Mouse (Mus musculus): ENCODE measurements around the gene Olfr15. TPM values are rescaled to one million over a fixed set of nuclear protein-coding genes. Genes with fewer than 3 reads are reported as not detected.
"Not testable (repeated sequence)": the region's sequence is repeated elsewhere in the genome, so short reads cannot be mapped to it uniquely, and the experiment has no call there.

Olfr15 gene
- polyA plus RNA-seq, 1 experiment from 2014 or later = not detected

GRCm38 (mm10) chr16:3839157-3839885 is 8.6 kb downstream of the Olfr15 start:
- Histone ChIP-seq H3K27me3 (replicated peaks; ENCODE audit: control insufficient read depth, insufficient read depth, low read length) (no peaks in the 10 kb centered on the region), H3K27ac (ENCODE audit: low read depth, low read length) (no peak overlapping the region)
- 66% methylated on average over 17 of the region's 17 CpGs for WGBS

GRCm38 (mm10) chr16:3842989-3843388 is 12.3 kb downstream of the Olfr15 start:
- 44% methylated on average over 4 of the region's 4 CpGs for WGBS
- peak; percentile 5 for DNase-seq (ENCODE audit: low spot score)
- no peak for ATAC-seq

More at GRCm38 (mm10) chr16:3839157-3839885, 8.6 kb downstream of the Olfr15 start:
- DNase-seq (ENCODE audit: low spot score) = peak; percentile 38
- H3K4me3 ChIP-seq (ENCODE audit: low read depth, low read length) = no peak overlapping the region
- no peak for ATAC-seq
- no peak overlapping the region for H3K4me2 ChIP-seq (ENCODE audit: low read length)
- no peak overlapping the region for H3K9ac ChIP-seq (ENCODE audit: low read length)
- H3K36me3 ChIP-seq (ENCODE audit: control insufficient read depth, insufficient read depth, low read length) = no peaks in the 10 kb centered on the region
- no peaks in the 10 kb centered on the region for H3K4me1 ChIP-seq (ENCODE audit: control insufficient read depth, insufficient read depth, low read length)
- H3K9me3 ChIP-seq (replicated peaks; ENCODE audit: control insufficient read depth, low read length) = no peaks in the 10 kb centered on the region

GRCm38 (mm10) chr16:3843796-3844195 is 13.1 kb downstream of the Olfr15 start:
- H3K9me3 ChIP-seq (replicated peaks; ENCODE audit: control insufficient read depth, low read length) = no peaks in the 10 kb centered on the region
- ATAC-seq = no peak
- peaks cover 5% of the 10 kb centered on the region for H3K4me1 ChIP-seq (ENCODE audit: control insufficient read depth, insufficient read depth, low read length)
- no peak overlapping the region for H3K4me2 ChIP-seq (ENCODE audit: low read length)
- H3K4me3 ChIP-seq (ENCODE audit: low read depth, low read length) = no peak overlapping the region
- no peaks in the 10 kb centered on the region for H3K27me3 ChIP-seq (replicated peaks; ENCODE audit: control insufficient read depth, insufficient read depth, low read length)
- H3K36me3 ChIP-seq (ENCODE audit: control insufficient read depth, insufficient read depth, low read length) = no peaks in the 10 kb centered on the region
- no peak overlapping the region for H3K9ac ChIP-seq (ENCODE audit: low read length)
- 73% methylated on average over 1 of the region's 1 CpGs for WGBS
- DNase-seq (ENCODE audit: low spot score) = no peak
- no peak overlapping the region for H3K27ac ChIP-seq (ENCODE audit: low read depth, low read length)

More at GRCm38 (mm10) chr16:3842989-3843388, 12.3 kb downstream of the Olfr15 start:
- no peaks in the 10 kb centered on the region for H3K9me3 ChIP-seq (replicated peaks; ENCODE audit: control insufficient read depth, low read length)
- H3K4me3 ChIP-seq (ENCODE audit: low read depth, low read length) = no peak overlapping the region
- H3K36me3 ChIP-seq (ENCODE audit: control insufficient read depth, insufficient read depth, low read length) = no peaks in the 10 kb centered on the region
- H3K4me1 ChIP-seq (ENCODE audit: control insufficient read depth, insufficient read depth, low read length) = peaks cover 3% of the 10 kb centered on the region
- no peak overlapping the region for H3K4me2 ChIP-seq (ENCODE audit: low read length)
- H3K27me3 ChIP-seq (replicated peaks; ENCODE audit: control insufficient read depth, insufficient read depth, low read length) = no peaks in the 10 kb centered on the region
- no peak overlapping the region for H3K9ac ChIP-seq (ENCODE audit: low read length)
- H3K27ac ChIP-seq (ENCODE audit: low read depth, low read length) = no peak overlapping the region

- Histone ChIP-seq H3K27ac (ENCODE audit: low read depth, low read length) (no peak within 1 kb of the TSS), H3K9me3 (replicated peaks; ENCODE audit: control insufficient read depth, low read length) (no peaks in the 10 kb centered on the region), H3K4me3 (ENCODE audit: low read depth, low read length) (peak within 1 kb of the TSS; percentile 61), H3K4me1 (ENCODE audit: control insufficient read depth, insufficient read depth, low read length) (peaks cover 5% of the 10 kb centered on the region), H3K4me2 (ENCODE audit: low read length) (peak within 1 kb of the TSS; percentile 62), H3K36me3 (ENCODE audit: control insufficient read depth, insufficient read depth, low read length) (no peaks in the 10 kb centered on the region), H3K9ac (ENCODE audit: low read length) (peak within 1 kb of the TSS; percentile 74), H3K27me3 (replicated peaks; ENCODE audit: control insufficient read depth, insufficient read depth, low read length) (no peaks in the 10 kb centered on the region)
- peak; percentile 99 for ATAC-seq
- 4% methylated on average over 38 of the region's 38 CpGs for WGBS
- DNase-seq (ENCODE audit: low spot score) = peak; percentile 99
Observed at GRCm38 (mm10) chr16:3846711-3847518, 16.2 kb downstream of the Olfr15 start, which contains the start of gene Zfp174. Gene Zfp174, plus strand, starts transcription at chr16:3847268.

GRCm38 (mm10) chr16:3847871-3848270 is 17.2 kb downstream of the Olfr15 start:
- Histone ChIP-seq H3K4me3 (ENCODE audit: low read depth, low read length) (peak overlapping the region; percentile 61), H3K9ac (ENCODE audit: low read length) (peak overlapping the region; percentile 74), H3K4me2 (ENCODE audit: low read length) (peak overlapping the region; percentile 62), H3K36me3 (ENCODE audit: control insufficient read depth, insufficient read depth, low read length) (no peaks in the 10 kb centered on the region), H3K27ac (ENCODE audit: low read depth, low read length) (no peak overlapping the region), H3K27me3 (replicated peaks; ENCODE audit: control insufficient read depth, insufficient read depth, low read length) (no peaks in the 10 kb centered on the region), H3K4me1 (ENCODE audit: control insufficient read depth, insufficient read depth, low read length) (peaks cover 5% of the 10 kb centered on the region), H3K9me3 (replicated peaks; ENCODE audit: control insufficient read depth, low read length) (no peaks in the 10 kb centered on the region)
- no peak for DNase-seq (ENCODE audit: low spot score)
- WGBS = 70% methylated on average over 4 of the region's 4 CpGs
- no peak for ATAC-seq

- Histone ChIP-seq H3K36me3 (ENCODE audit: control insufficient read depth, insufficient read depth, low read length) (no peaks in the 10 kb centered on the region), H3K4me3 (ENCODE audit: low read depth, low read length) (no peak overlapping the region), H3K4me2 (ENCODE audit: low read length) (no peak overlapping the region), H3K27me3 (replicated peaks; ENCODE audit: control insufficient read depth, insufficient read depth, low read length) (no peaks in the 10 kb centered on the region), H3K9ac (ENCODE audit: low read length) (no peak overlapping the region), H3K4me1 (ENCODE audit: control insufficient read depth, insufficient read depth, low read length) (peaks cover 5% of the 10 kb centered on the region), H3K27ac (ENCODE audit: low read depth, low read length) (no peak overlapping the region), H3K9me3 (replicated peaks; ENCODE audit: control insufficient read depth, low read length) (no peaks in the 10 kb centered on the region)
- 78% methylated on average over 3 of the region's 3 CpGs for WGBS
- no peak for ATAC-seq
- no peak for DNase-seq (ENCODE audit: low spot score)
Observed at GRCm38 (mm10) chr16:3848416-3848815, 17.7 kb downstream of the Olfr15 start.

- ATAC-seq; H3K27me3 ChIP-seq (replicated peaks; ENCODE audit: control insufficient read depth, insufficient read depth, low read length); H3K9me3 ChIP-seq (replicated peaks; ENCODE audit: control insufficient read depth, low read length); H3K36me3 ChIP-seq (ENCODE audit: control insufficient read depth, insufficient read depth, low read length); H3K27ac ChIP-seq (ENCODE audit: low read depth, low read length); H3K4me3 ChIP-seq (ENCODE audit: low read depth, low read length); DNase-seq (ENCODE audit: low spot score); H3K9ac ChIP-seq (ENCODE audit: low read length); H3K4me2 ChIP-seq (ENCODE audit: low read length); H3K4me1 ChIP-seq (ENCODE audit: control insufficient read depth, insufficient read depth, low read length): not testable (repeated sequence)
- 88% methylated on average over 13 of the region's 13 CpGs for WGBS
Observed at GRCm38 (mm10) chr16:3851301-3851700, 20.6 kb downstream of the Olfr15 start.

- DNase-seq (ENCODE audit: low spot score) = no peak
- H3K4me1 ChIP-seq (ENCODE audit: control insufficient read depth, insufficient read depth, low read length) = peaks cover 5% of the 10 kb centered on the region
- H3K4me3 ChIP-seq (ENCODE audit: low read depth, low read length) = no peak overlapping the region
- H3K27me3 ChIP-seq (replicated peaks; ENCODE audit: control insufficient read depth, insufficient read depth, low read length) = no peaks in the 10 kb centered on the region
- no peaks in the 10 kb centered on the region for H3K36me3 ChIP-seq (ENCODE audit: control insufficient read depth, insufficient read depth, low read length)
- no peak overlapping the region for H3K27ac ChIP-seq (ENCODE audit: low read depth, low read length)
- H3K9me3 ChIP-seq (replicated peaks; ENCODE audit: control insufficient read depth, low read length) = no peaks in the 10 kb centered on the region
- WGBS = 34% methylated on average over 11 of the region's 12 CpGs
- ATAC-seq = no peak
- no peak overlapping the region for H3K4me2 ChIP-seq (ENCODE audit: low read length)
- H3K9ac ChIP-seq (ENCODE audit: low read length) = no peak overlapping the region
Observed at GRCm38 (mm10) chr16:3852586-3852985, 21.9 kb downstream of the Olfr15 start.

Data from forebrain, embryonic 14.5 days (tissue).